In genomic region chr9:69243626-69244025, GRCm38 (mm10) we compare ENCODE assay signal across 19 mouse cellular contexts.
A peak's percentile ranks its signal among the peaks of the same experiment; 100 is the strongest.
DNase-seq lines count a peak whose midpoint lies in the region; ATAC-seq and TF ChIP-seq lines count a peak whose summit lies in the region.
"Had no signal": no experiment of that assay in that cellular context is flagged by ENCODE, and none has a peak within 500 bp of the region (broad histone marks: within the 10 kb centered on the region; RNA-seq: fewer than 3 reads in every experiment).

No protein-coding gene starts in this region.

- DNase-seq in cerebellum, postnatal 10 days, result peak; percentile 28 to 33
- DNase-seq in cerebellum, adult 2 months, result no peak
- DNase-seq in hindbrain, embryonic 14.5 days (ENCODE audit: low spot score), result peak; percentile 29
- DNase-seq in midbrain, embryonic 10.5 days (ENCODE audit: low spot score), result no peak
- peak; percentile 50 for DNase-seq in retina, embryonic 14.5 days (ENCODE audit: low spot score)
- DNase-seq in spleen, postnatal 10 days (ENCODE audit: low spot score in 2 of 2), result no peak
- DNase-seq: gastrocnemius, postnatal 25 days; heart, postnatal 14 days; layer of hippocampus, postnatal 36 days; right cerebral cortex, adult 18-20 months; thymus, adult 18-20 months had no signal

- H3K4me3 ChIP-seq in cerebellum, adult 2 months (replicated peaks; ENCODE audit: insufficient read depth, low read depth, low read length), result no peak overlapping the region
- no peak overlapping the region for H3K4me3 ChIP-seq in hindbrain, embryonic 14.5 days (replicated peaks; ENCODE audit: low read length)
- H3K4me3 ChIP-seq in hindbrain, embryonic 13.5 days, result no peak overlapping the region
- no peak overlapping the region for H3K4me3 ChIP-seq in midbrain, embryonic 15.5 days
- no peak overlapping the region for H3K4me3 ChIP-seq in midbrain, embryonic 10.5 days
- H3K4me3 ChIP-seq: liver, embryonic 12.5 days; lung, embryonic 15.5 days had no signal

- no peak overlapping the region for H3K4me2 ChIP-seq in hindbrain, embryonic 14.5 days (replicated peaks)
- no peak overlapping the region for H3K4me2 ChIP-seq in hindbrain, embryonic 13.5 days
- H3K4me2 ChIP-seq in midbrain, embryonic 15.5 days, result no peak overlapping the region
- H3K4me2 ChIP-seq: heart, embryonic 11.5 days; liver, embryonic 12.5 days; lung, embryonic 15.5 days had no signal

- no peak overlapping the region for H3K27ac ChIP-seq in cerebellum, adult 2 months (ENCODE audit: insufficient read depth, low read length)
- H3K27ac ChIP-seq in hindbrain, embryonic 14.5 days, result no peak overlapping the region
- no peak overlapping the region for H3K27ac ChIP-seq in hindbrain, embryonic 13.5 days
- H3K27ac ChIP-seq in midbrain, embryonic 15.5 days, result 0 out of 2 replicates have a peak overlapping the region, but pooled peaks have one; percentile 1
- H3K27ac ChIP-seq in midbrain, embryonic 10.5 days (replicated peaks), result no peak overlapping the region
- H3K27ac ChIP-seq: liver, embryonic 12.5 days; lung, embryonic 15.5 days had no signal

- H3K4me1 ChIP-seq in cerebellum, adult 2 months (ENCODE audit: control insufficient read depth, insufficient read depth, low read length), result peaks cover 7% of the 10 kb centered on the region; the same call in 1 of the 2 replicates
- H3K4me1 ChIP-seq in hindbrain, embryonic 14.5 days (replicated peaks; ENCODE audit: control insufficient read depth, insufficient read depth, low read length), result peaks cover 3% of the 10 kb centered on the region; the same call in 1 of the 2 replicates
- peaks cover 18% of the 10 kb centered on the region for H3K4me1 ChIP-seq in hindbrain, embryonic 13.5 days (replicated peaks)
- peaks cover 12% of the 10 kb centered on the region; the same call in 1 of the 2 replicates for H3K4me1 ChIP-seq in midbrain, embryonic 15.5 days
- 0 out of 2 replicates have a peak, but pooled peaks cover 3% of the 10 kb centered on the region for H3K4me1 ChIP-seq in midbrain, embryonic 10.5 days
- H3K4me1 ChIP-seq: liver, embryonic 12.5 days; lung, embryonic 15.5 days had no signal

- TF ChIP-seq CTCF in cerebellum, adult 2 months (IDR thresholded peaks at IDR 0.05; ENCODE audit: borderline replicate concordance, insufficient read depth, low read depth, low read length), result no peak

- H3K9me3 ChIP-seq in hindbrain, embryonic 14.5 days (ENCODE audit: control insufficient read depth, low read length), result no peaks in the 10 kb centered on the region
- no peaks in the 10 kb centered on the region for H3K9me3 ChIP-seq in hindbrain, embryonic 13.5 days
- no peaks in the 10 kb centered on the region for H3K9me3 ChIP-seq in midbrain, embryonic 15.5 days
- H3K9me3 ChIP-seq in midbrain, embryonic 10.5 days (replicated peaks), result no peaks in the 10 kb centered on the region
- H3K9me3 ChIP-seq: liver, embryonic 12.5 days; lung, embryonic 15.5 days had no signal

- no peak for TF ChIP-seq POLR2A in cerebellum, adult 2 months (IDR thresholded peaks at IDR 0.05; ENCODE audit: borderline replicate concordance, insufficient read depth, low read length)

- H3K27me3 ChIP-seq in cerebellum, adult 2 months (ENCODE audit: control insufficient read depth, insufficient read depth, low read length), result no peaks in the 10 kb centered on the region
- no peaks in the 10 kb centered on the region for H3K27me3 ChIP-seq in hindbrain, embryonic 14.5 days (ENCODE audit: control insufficient read depth, insufficient read depth, low read length)
- H3K27me3 ChIP-seq in hindbrain, embryonic 13.5 days, result no peaks in the 10 kb centered on the region
- no peaks in the 10 kb centered on the region for H3K27me3 ChIP-seq in midbrain, embryonic 15.5 days (replicated peaks)
- H3K27me3 ChIP-seq in midbrain, embryonic 10.5 days (ENCODE audit: low read depth, poor library complexity, severe bottlenecking), result no peaks in the 10 kb centered on the region
- H3K27me3 ChIP-seq: liver, embryonic 12.5 days; lung, embryonic 15.5 days had no signal

- H3K36me3 ChIP-seq in hindbrain, embryonic 14.5 days (replicated peaks; ENCODE audit: control insufficient read depth, insufficient read depth), result no peaks in the 10 kb centered on the region
- no peaks in the 10 kb centered on the region for H3K36me3 ChIP-seq in hindbrain, embryonic 13.5 days
- no peaks in the 10 kb centered on the region for H3K36me3 ChIP-seq in midbrain, embryonic 15.5 days (replicated peaks)
- H3K36me3 ChIP-seq in midbrain, embryonic 10.5 days, result no peaks in the 10 kb centered on the region
- H3K36me3 ChIP-seq: G1E; liver, embryonic 12.5 days; lung, embryonic 15.5 days had no signal

- WGBS in cerebellum, adult 2 months, result 53% methylated on average over 6 of the region's 6 CpGs
- WGBS in hindbrain, embryonic 14.5 days, result 35% methylated on average over 6 of the region's 6 CpGs
- WGBS in hindbrain, embryonic 13.5 days, result 32% methylated on average over 6 of the region's 6 CpGs
- 31% methylated on average over 6 of the region's 6 CpGs for WGBS in midbrain, embryonic 15.5 days
- 61% methylated on average over 6 of the region's 6 CpGs for WGBS in midbrain, embryonic 10.5 days

- no peak overlapping the region for H3K9ac ChIP-seq in hindbrain, embryonic 14.5 days
- H3K9ac ChIP-seq in hindbrain, embryonic 13.5 days, result no peak overlapping the region
- H3K9ac ChIP-seq in midbrain, embryonic 15.5 days, result no peak overlapping the region
- H3K9ac ChIP-seq: liver, embryonic 12.5 days; lung, embryonic 15.5 days had no signal

- ATAC-seq in hindbrain, embryonic 14.5 days (ENCODE audit: low FRiP score), result no peak
- no peak for ATAC-seq in hindbrain, embryonic 13.5 days (ENCODE audit: low FRiP score)
- no peak for ATAC-seq in midbrain, embryonic 15.5 days (replicated peaks)
- ATAC-seq: CD4-positive, CD25-positive, alpha-beta regulatory T cell, adult 4 months; inflammation-experienced regulatory T-cells, adult 6 months; liver, embryonic 12.5 days had no signal

Comparison
In these comparisons a context has a peak if more than half of its experiments do, and no peak if none do; other contexts are left out.
1. DNase-seq: peak in cerebellum, postnatal 10 days (2 of 2), hindbrain, embryonic 14.5 days (single experiment) and retina, embryonic 14.5 days (single experiment); none in cerebellum, adult 2 months (0 of 2), midbrain, embryonic 10.5 days (single experiment) and spleen, postnatal 10 days (0 of 2).